Mouse (Mus musculus) embryo, embryonic 11 days (tissue): ENCODE measurements around the gene Specc1.
"Not testable (repeated sequence)": the region's sequence is repeated elsewhere in the genome, so short reads cannot be mapped to it uniquely, and the experiment has no call there.

Source experiments
- DNase-seq: peaks from one replicate; pipeline ENCODE4 v3.0.0-alpha.2; 2015

Specc1 gene

DNA sequence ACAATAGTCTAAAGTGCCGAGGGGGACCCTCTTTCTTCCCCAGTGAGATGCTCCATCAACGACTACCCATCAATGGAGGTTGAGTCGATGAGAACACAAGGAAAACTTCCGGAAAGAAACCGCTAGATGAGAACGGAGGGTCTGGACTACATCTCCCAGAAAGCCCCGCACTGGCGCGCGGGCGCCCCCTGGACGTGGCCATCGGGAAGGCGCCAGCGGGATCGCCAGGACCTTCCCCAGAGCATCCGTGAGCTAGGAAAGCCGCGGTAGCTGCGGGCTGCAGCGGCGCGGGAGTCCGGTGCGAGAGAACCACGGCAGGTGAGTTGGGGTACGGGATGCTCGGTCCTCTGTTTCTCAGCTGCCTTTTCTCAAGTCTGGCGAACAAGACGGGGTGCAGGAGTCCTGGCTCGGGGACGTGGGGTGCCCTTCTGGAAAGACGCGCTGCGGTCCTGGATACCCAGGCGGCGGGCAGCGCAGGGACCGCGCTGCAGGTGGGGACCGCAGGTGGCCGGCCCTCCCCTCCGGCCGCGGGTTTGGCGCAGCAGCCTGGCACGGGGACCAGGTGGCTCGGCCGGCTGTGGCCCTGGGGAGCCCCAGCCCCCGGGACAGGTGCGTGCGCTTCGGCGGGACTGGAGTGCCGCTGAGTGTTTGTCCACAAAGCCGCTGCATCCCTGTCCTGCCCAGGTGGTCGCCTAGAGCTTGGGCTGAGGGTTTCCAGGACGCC, at the start of gene Specc1:
Gene Specc1 (plus strand): TSS at position 192 of the 724 bp plus-strand sequence.
- peak; percentile 92 for DNase-seq

- DNase-seq = no peak
Measured at GRCm38 (mm10) chr11:61908315-61908714, 48.2 kb upstream of the Specc1 start.

- no peak for DNase-seq
Measured at GRCm38 (mm10) chr11:61919702-61920101, 36.9 kb upstream of the Specc1 start.

- no peak for DNase-seq
Measured at GRCm38 (mm10) chr11:61923309-61923708, 33.3 kb upstream of the Specc1 start.

- no peak for DNase-seq
Measured at GRCm38 (mm10) chr11:61929323-61930097, 27.1 kb upstream of the Specc1 start.

DNA sequence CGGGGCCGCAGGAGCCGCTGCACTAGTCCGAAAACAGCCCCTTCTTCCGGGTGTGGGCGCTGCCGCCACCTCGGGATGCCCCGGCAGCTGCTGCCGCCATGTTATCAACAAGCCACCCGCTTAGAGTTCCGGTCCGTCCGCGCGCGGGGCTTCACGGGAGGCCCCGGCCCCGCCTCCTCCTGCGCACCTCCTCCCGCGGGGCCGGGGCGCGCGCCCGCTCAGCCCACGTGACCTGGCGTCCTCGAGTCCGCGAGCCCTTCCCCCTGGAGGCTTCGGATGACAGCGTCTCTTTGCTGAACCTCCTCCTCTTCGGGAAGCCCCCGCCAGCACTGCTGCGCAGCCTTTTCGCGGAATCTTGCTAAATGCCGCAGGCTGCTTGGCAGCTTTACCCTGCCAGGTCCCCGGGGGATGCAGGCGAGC, 26.5 kb upstream of the Specc1 start, which contains the start of gene Akap10:
Gene Akap10 (minus strand): TSS at position 155 of the 420 bp plus-strand sequence.
- DNase-seq = peak; percentile 99

- peak; percentile 8 for DNase-seq
Measured at GRCm38 (mm10) chr11:61930640-61931586, 25.6 kb upstream of the Specc1 start.

GRCm38 (mm10) chr11:61937761-61938160, 18.8 kb upstream of the Specc1 start:
- DNase-seq = no peak

DNA sequence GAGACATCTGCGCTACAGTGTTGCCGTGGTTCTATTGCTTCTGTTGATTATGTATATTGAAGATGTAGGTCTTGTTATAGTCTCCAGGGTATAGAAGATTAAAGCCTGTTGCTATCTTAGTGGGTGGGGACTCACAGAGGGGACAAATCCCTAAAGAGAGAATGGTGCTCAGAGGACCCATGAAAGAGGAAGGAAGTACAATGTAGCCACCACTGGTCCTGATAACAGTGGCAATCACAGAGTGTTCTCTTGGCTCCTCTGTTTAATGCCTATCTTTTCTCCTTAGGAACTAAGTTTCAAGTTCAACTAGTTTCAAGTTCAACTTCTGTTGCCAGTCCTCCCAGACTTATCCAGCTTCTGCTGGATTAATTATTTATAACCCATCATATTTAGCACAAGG, 13.7 kb upstream of the Specc1 start:
- no peak for DNase-seq

- no peak for DNase-seq
Measured at GRCm38 (mm10) chr11:61944417-61944816, 12.1 kb upstream of the Specc1 start.

DNA sequence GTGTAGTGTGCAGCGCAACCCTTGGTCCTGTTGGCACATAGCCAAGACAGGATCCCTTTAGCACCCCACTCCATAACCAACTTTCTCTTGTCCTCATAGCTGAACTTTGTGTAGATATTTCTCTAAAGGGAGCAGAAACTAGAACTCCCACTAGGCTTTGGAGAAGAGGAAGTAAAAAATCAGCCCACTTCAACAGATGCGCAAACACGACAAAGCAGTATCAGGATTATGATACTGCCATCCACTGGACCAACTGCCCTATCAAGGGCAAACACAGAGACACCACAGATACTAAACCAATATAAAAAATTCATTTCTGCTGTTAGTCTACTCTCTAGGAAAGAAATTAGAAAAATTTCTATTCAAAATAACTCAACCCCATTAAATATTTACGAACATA, 10.0 kb upstream of the Specc1 start:
- DNase-seq = no peak

GRCm38 (mm10) chr11:61949315-61949714, 7.2 kb upstream of the Specc1 start:
- peak; percentile 70 for DNase-seq

DNA sequence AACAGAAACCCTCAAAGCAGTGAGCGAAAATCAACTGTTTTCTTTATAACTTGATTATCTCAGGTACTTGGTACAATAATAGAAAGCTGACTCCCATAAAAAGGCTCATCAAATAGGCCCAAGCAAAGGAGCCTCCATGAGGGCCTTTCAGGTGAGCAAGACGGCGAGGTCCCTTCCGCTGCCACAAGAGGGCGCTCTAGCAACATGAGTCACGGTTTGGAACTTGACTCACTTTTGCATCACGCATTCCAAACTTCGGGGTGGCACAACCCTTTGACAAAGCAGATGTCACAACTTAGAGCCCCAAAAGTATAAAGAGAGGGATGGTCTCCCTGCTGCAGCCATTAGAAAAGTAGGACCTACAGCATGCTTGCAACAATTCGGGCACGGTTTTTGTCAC, 5.9 kb upstream of the Specc1 start:
- peak; percentile 91 for DNase-seq

- no peak for DNase-seq
Measured at GRCm38 (mm10) chr11:61955136-61955535, 1.4 kb upstream of the Specc1 start.

- DNase-seq = no peak
Measured at GRCm38 (mm10) chr11:61955951-61956350, 612 bp upstream of the Specc1 start.

DNA sequence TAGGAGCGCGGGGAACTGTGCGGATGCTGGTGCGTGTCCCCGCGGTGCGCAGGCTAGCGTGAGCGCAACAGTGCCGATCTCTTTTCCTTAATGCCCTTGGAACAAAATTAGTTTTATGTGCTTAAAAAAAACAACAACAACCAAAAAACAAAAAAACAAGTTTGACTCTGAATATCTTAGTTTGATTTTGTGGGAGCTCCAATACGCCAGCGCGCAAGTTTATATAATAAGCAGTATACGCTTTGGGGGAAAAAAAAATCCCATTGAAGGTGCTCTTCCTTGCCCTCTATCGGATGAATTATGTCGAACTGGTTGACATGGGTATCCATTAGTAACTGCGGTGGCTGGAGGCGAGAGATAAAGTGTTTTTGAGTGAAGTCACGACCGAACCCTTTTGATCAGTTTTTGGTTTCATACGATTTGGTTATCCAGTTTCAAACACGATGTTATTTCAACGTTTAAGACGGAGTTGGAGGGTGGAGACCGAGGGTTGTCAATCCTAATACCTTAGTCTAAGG, 792 bp downstream of the Specc1 start:
- DNase-seq = peak; percentile 55

GRCm38 (mm10) chr11:61958706-61959105, 2.1 kb downstream of the Specc1 start:
- DNase-seq = not testable (repeated sequence)

DNA sequence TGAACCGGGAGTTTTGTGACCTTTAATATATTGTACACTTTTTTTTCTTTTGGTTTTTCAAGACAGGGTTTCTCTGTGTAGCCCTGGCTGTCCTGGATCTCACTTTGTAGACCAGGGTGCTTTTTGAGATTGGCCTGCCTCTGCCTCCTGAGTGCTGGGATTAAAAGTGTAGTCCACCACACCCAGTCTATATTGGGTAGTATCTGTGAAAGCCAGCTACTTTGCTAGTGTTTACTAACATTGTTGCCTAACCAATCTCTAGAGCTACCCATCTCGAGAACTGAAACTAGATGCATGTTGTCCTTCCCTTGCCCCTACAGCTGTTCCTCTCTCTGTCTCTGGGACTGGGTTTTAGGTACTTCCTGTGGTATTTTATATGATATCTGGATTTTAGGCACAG, 3.5 kb downstream of the Specc1 start:
- no peak for DNase-seq

GRCm38 (mm10) chr11:61962684-61963083, 6.1 kb downstream of the Specc1 start:
- DNase-seq = no peak

GRCm38 (mm10) chr11:61963193-61963592, 6.6 kb downstream of the Specc1 start:
- DNase-seq = no peak

- DNase-seq = no peak
Measured at GRCm38 (mm10) chr11:61964611-61965010, 8.0 kb downstream of the Specc1 start.

- DNase-seq = no peak
Measured at GRCm38 (mm10) chr11:61967034-61967433, 10.5 kb downstream of the Specc1 start.

- no peak for DNase-seq
Measured at GRCm38 (mm10) chr11:61968875-61969274, 12.3 kb downstream of the Specc1 start.
